Mouse (Mus musculus) left cerebral cortex, postnatal 4 days (tissue): ENCODE data around the gene Pfn5. TPM values are rescaled to one million over a fixed set of nuclear protein-coding genes. Genes with fewer than 3 reads are reported as not detected.
"Not testable (repeated sequence)": the region's sequence is repeated elsewhere in the genome, so short reads cannot be mapped to it uniquely, and the experiment has no call there.

Experiments
- DNase-seq: peaks from one replicate; pipeline ENCODE4 v3.0.0-alpha.2; 2022
- intact Hi-C: fragments of 180-260 bp; cut with DNase I; formaldehyde crosslinking; loops from one replicate; pipeline ENCODE4 v1.15.1; 2025
- total RNA-seq, 2 experiments: library from RNA; stranded (reverse); gene quantifications; 2 replicates each; pipeline ENCODE4 v1.2.3; 2021

Pfn5 gene
- total RNA-seq = not detected

GRCm38 (mm10) chrX:95557887-95558286 lies at the start of gene Pfn5, which contains the start of gene Asb12:
Pfn5 (plus strand) TSS chrX:95558104.
Asb12 (minus strand) TSS chrX:95557987.
- DNase-seq = no peak
- intact Hi-C loops = no loop called here

GRCm38 (mm10) chrX:95523883-95524282 lies 34.0 kb upstream of the Pfn5 start:
- intact Hi-C loops = no loop called here
- DNase-seq = no peak

DNA sequence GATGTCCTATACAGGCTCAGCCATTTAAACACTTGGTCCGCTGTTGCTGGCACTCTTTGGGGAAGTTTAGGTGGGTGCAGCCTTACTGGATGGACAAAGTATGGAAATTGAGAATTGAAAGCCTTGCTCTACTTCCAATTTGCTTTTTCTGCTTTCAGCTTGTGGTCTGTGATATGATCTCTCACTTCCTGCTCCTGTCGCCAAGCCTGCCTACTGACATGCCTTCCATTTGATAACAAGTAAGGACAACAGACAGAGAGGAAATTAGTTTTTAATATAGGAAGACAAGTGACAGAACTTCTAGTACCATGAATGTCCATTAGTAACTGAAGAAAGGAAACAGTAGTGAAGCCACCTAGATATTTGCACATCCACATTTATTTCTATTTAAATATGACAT lies 32.7 kb upstream of the Pfn5 start:
- intact Hi-C loops = no loop called here
- DNase-seq = no peak

DNA sequence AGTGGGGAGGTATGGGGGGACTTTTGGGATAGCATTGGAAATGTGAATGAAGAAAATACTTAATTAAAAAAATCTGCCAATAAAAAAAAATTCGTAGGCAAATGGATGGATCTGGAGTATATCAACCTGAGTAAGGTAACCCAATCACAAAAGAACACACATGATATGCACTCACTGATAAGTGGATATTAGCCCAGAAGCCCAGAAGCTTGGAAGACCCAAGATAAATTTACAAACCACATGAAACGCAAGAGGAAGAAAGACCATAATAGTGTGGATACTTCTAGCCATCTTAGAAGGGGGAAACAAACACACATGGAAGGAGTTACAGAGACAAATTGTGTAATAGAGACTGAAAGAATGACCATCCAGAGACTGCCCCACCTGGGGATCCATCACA lies 22.4 kb upstream of the Pfn5 start:
- intact Hi-C loops, DNase-seq: not testable (repeated sequence)

DNA sequence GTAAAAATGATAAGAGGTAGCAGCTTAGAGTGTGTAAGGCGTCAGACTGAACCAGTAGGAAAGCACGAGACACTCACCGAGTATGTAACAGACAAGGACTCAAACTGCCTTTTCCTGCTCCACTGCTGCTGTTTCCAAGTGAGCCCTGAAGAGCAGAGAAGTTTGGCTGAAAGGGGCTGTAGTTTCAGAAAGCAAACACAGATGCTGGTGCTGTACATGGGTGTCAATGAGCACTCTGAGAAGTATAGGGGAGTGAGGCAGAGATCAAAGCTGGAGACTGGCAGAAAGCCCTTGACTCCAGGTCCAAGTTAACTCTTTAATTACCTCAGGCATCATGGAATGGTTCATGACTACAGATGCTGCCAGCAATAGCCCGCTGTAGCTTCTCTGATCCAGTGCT lies 3.6 kb upstream of the Pfn5 start:
- DNase-seq = no peak
- intact Hi-C loops = no loop called here

DNA sequence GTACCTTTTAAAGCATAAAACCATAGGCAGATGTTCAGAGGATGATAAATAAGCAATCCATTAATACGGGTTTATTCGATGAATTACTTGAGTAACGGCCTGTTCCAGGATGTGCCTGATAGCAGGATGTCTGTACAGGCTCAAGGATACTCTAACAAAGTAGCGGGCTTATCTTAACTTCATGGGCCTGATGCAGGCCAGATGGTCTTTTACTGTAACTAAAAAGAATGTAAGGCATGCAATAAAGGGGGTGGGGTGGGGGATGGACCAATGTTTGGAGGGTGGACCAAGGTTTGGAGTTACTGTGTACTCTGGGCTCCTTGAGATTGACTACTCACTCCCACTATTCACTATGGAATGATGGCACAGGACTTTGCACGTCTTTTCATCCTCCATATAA lies 42.7 kb downstream of the Pfn5 start:
- DNase-seq = no peak
- intact Hi-C loops = no loop called here

Other genes starting within 250 kb of the Pfn5 start
- gene Amer1, start 113.2 kb upstream of the Pfn5 start, total RNA-seq = 10 to 100 TPM; 29.8 to 30.2 TPM
- gene Asb12, start 117 bp upstream of the Pfn5 start, total RNA-seq = under 1 TPM in 1 of 2 experiments, not detected in 1; 0.48 TPM
- 10 to 100 TPM; 40.6 to 43.2 TPM for gene Zc4h2, start 100.4 kb downstream of the Pfn5 start, total RNA-seq
- gene Zc3h12b, start 153.6 kb downstream of the Pfn5 start, total RNA-seq = 10 to 100 TPM; 19.2 to 20.9 TPM